Mouse (Mus musculus) thymus, postnatal 14 days (tissue): ENCODE data around the gene Chst2.

Source experiments
- DNase-seq: peaks from one replicate; pipeline ENCODE4 v3.0.0; 2021

Gene Chst2

DNA sequence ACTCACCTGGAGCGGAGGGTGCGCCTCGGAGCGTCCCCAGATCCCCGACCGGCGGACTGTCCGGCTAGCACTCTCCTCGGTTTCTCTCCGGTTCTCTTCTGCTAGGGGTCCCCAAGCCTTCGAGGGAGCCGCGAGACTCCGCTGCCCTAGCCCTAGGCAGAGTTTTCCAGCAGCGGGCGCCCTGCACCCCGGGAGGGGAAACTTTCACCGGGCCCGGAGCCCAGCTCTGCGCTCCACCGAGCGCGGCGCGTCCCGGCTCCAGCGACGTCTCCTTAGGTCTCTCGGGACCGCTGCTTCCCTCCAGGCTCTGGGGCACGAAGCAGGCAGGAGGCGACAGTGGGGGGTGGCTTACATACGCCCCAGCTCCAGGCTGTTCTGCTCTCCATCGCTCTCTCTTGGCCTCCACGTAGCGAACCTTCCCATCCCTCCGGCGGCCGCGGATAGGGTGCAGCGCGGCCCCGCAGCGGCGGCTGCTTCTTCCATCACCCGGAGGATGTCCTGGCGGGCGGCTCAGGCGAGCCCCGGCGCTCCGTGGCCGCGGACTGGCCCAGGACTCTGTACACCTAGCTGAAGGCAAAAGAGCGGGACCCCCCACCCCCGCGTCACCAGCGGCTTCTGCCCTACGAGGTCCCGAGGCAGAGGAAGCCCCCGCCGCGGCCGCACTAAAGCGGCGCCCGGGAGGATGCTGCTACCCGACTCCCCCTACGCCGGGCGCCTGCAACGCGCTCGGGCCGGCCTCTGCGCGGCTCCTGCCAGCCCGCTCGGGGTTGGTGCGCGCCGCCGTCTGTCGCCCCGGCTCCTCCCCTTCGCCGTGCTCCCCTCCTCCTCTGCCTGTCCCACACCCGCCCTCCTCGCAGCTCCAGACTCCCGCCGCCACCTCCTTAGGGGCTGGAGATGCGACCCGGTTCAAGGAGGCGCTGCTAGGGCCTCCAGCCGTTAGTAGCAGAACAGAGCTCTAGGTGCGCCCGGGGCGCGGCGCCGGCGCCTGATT is at the start of gene Chst2:
TSS of gene Chst2 (minus strand) at position 152 of the 991 bp plus-strand sequence.
- DNase-seq: peak; percentile 81

DNA sequence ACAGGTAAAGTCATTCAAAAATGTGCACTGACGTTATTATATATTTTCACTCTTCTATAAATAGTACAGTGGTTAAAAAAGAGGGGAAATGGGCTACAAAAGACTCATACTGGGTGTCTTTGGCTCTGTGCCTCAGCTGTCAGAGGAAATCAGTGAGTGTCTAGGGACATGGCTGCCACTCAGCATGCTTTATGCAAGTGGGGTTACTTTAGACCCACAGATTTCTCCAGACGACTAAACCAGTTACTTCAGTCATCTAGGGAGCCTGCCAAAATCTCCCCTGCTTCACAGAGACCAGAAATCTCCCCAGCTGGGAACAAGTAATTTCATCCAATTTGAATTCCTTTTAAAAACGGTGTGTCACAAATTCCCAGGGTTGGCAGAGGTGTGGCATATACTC is 45.4 kb upstream of the Chst2 start:
- no peak for DNase-seq

DNA sequence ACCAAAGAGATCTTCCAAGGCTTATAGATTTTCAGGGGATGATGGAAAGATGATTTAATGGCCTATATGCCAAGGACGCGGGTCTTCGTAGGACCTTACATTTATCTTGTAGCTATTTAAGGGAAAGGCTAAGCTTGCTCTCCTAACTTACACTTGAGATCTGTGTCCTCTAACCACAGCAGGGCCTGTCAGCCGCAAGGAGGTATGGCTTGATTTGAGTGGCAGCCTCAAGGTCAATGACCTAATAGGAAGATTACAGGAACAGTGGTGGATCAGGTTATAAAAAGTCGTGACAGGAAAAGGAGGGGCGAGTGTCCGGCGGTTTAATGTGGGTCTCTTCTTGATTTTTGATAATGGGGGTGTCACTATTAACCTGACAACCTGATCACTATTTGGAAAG is 44.1 kb upstream of the Chst2 start:
- DNase-seq: no peak

DNA sequence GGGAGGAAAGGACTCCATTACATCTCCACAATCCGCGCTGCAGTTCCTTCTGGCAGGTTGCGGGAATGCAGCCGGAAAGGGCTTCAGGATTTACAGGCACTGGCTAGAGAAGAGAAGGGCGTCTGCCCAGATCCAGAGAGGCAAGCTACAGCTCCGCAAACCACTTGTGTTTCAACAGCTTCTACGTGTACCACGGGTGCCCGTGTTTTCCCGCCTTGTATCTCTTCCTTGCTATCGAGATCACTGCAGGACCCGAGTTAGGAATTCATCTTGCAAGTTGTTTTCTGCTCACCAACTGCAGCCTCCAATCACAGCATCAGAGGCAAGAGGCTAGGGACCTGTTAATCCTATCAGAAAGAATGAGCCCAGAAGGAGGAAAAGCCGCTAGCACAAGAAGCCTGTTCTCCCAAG is 35.8 kb upstream of the Chst2 start:
- DNase-seq: no peak

DNA sequence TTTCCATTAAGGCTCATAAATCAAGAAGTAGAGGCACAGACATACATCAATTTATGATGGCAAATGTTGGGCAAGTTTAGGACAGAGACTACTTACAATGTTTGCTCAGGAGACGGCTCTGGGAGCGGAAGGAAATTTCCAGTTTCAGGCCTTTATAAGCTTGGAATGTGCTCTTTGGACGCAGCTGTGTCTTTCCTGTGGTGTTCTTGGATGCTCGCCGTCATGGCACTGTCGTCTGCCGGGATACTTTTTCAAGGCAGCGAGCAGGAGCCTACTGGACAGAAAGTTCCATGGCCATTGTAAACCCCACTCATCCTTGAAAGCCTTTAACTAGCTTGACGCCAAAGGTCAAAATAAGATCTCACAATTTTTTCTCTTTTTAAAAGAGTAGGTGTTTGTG is 31.4 kb upstream of the Chst2 start:
- DNase-seq: no peak

DNA sequence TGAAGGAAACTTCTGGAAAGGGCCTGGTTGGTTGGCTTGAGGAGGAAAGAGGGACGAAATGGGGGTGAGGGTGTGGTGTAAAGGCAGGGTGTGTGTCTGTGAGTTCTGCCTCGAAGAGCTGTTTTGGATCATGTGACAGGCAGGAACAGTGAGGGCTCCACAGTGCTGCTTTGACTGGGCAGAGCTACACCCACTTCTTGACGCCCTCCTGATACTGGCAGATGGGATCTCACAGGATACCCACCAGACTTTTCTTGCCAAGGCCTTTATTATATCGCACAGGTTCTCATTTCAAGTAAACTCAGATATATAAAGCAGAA is 29.7 kb upstream of the Chst2 start:
- no peak for DNase-seq

DNA sequence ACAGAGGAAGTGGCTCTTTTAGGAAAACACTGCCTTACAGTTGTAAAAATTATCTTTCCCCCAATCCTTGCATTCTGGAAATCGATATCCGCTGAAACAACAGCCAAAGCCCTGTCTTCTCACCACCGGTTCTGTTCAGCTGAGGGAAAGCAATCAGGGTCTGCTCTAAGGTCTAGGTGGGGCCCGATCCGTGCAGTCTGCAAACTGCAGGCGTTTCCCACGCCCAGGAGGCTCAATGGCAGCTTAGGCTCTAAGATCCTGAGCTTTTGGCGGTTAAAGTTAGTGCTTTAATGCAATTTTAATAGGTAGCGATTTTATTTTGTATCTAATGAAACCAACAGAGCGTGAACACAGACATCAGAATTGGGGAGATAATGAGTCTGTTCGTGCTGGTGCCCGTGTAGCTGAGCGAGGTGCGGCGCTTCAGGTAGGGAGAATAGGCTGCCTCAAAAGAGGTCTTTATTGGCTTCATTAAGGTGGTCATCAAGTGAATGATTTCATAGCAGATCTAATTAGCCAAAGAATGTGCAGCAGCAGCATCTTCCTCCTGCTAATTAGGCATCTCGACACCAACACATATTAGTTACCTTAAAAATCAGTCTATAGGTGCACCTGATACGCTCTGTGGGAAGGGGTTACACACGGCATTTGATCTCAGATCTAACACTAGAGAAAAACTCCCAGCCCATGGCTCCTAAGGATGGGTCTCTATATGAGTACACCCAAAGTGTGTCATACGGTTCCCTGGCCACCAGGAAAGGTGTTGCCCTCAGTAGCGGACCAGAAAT is 29.2 kb upstream of the Chst2 start:
- DNase-seq: no peak

DNA sequence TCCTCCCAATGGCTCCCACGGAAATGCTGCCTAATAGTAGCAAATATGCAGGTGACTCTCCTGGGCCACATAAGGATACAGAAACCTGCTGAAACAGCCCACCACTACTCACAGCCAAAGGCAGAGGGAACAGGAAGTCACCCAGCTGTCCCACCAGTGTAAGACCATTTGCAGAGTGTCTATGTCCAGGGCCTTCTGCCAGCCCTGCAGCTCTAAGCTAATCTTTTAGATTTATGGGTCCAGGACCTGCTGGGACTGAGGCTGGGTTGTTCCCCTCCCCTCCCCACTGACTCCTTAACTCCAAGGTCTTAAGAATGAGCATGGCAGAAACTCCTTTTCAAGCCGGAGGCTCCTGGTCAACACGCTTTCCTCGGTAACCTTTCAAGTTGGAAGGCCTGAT is 21.8 kb upstream of the Chst2 start:
- no peak for DNase-seq

DNA sequence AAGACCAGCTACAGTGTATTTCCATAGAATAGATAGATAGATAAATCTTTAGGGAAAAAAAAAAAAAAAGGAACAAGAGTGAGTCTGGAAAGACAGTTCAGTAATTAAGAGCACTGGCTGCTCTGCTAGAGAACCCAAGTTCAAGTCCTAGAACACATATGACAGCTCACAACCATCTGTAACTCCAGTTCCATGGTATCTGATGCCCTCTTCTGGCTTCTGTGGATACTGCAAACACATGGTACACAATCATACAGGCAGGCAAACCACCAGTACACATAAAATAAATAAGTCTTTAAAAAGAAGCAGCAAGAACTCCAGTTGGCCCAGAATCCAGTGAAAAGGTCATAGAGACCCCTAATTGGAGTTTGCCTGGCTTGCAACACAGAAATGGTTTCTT is 7.4 kb upstream of the Chst2 start:
- no peak for DNase-seq

DNA sequence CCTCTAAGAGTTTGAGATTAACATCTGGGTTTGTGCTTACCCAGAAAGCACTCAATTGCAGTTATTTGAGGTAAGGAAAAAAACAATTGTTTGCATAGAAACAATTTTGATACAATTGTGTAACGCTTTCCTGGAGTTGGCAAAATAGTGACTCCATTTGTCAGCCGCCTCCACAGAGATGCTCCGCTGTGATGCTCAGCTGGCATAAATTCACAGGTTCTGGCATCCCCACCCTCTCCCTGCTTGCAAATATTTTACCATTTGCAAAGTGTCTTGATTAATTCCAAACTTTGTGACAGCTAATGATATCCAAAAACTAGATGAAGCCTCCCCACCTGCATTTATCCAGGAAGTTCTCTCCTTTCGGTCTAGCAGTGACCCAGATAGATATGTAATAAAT is 5.5 kb upstream of the Chst2 start:
- no peak for DNase-seq

DNA sequence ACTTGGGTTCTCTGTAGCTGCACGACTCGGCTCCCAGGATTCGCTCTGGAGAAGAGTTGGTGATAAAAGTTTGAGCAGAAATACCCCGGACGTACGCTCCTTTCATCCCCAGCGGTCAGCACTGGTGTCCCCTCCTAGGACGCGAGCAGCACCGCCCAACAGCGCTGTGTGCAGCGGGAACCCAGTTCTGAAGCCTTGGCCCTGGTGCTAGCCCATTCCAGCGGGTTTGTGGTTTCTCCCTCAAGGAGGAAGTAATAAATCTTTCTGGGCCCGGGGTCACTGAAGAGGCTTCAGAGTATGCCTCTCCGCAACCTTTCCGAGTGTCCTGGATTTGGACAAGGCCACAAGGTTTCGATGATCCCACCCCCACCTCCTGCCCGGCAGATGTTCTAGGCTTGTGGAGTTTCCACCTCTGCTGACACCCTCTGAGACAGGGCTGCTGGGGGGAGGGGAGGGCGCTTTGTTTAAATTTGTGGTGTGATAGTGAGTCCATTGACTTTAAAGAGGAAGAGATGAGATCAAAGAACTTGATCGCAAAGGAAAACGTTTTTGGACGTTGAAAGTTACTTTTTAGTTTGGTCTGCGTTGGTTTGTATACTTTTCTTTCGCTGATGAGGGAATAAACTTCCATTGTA is 1.2 kb upstream of the Chst2 start:
- DNase-seq: peak; percentile 25

DNA sequence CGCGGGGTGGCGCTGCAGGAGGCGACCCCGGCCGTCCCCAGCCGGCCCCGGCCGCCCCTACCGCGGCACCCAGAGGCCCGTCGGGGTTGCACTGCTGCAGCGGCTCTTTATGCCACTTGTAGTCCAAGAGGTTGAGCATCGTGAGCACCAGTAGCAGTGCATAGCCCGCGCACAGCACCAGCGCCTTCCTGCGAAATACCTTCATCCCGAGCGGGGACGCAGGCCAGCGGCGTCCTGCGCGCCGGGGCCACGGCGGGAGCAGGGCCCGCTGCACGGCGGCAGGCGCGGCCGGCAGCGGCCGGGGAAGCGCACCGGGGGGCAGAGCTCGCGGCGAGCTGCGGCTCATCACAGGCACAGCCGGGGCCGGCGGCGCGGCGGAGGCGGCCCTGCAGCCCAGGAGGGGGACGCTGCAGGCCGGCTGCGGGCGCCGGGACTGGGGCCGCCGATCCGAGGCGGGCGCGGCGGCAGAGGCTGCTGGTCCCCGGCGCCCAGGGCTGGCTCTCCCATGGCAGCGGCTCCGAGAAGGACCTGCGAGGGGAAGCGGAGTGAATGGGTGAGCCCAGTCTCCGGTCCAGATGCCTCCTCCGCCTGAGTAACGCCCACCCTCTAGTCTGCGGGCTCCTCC is 464 bp downstream of the Chst2 start:
- no peak for DNase-seq

DNA sequence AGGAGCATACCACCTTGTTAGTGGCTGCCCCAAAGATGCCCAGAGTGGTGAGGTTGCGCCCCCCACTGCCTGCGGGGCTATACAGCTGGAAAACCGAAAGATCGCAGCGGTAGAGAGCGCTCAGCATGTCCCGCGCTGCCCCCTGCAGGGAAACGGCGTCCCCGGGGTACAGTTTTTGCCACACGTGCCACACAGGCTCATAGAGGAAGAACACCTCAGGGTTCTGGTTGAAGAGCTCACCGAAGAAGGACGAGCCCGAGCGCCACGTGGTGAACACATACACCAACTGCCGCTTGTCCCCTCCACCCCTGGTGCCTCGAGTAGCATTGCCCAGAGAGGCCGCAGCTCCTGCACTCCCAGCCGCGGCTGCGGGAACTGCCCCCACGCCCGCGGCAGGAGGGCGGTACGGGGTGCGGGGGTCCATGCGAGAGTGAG is 994 bp downstream of the Chst2 start:
- DNase-seq: peak; percentile 91

DNA sequence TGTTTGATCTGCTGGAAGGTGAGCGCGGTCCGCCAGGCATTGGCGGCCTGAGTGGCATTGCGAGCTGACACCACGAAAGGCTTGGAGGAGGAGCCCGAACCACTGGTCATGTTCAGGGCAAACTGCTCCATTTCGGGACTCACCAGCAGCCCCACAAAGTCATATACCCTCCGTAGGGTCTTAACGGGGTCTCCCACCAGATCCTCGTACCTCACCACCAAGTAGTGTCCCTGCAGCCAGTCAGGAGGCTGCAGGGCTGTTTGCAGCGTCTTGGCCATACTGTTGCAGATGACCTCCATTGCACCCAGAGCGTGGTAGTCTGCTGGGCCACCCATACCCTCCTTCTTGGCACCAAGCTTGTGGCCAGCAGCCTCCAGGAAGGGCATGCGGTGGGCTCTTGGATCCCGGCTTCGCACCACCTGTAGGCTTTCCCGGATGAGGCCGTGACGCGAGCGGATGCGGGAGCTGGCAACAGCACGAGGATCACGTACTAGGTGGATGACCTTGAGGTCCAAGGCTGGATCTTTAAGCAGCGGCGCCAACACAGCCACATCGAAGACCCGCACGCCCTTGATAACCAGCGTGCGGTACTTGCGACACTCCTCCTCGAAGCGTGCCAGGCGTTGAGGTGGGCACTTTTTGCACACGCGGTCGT is 1.6 kb downstream of the Chst2 start:
- DNase-seq: peak; percentile 4

DNA sequence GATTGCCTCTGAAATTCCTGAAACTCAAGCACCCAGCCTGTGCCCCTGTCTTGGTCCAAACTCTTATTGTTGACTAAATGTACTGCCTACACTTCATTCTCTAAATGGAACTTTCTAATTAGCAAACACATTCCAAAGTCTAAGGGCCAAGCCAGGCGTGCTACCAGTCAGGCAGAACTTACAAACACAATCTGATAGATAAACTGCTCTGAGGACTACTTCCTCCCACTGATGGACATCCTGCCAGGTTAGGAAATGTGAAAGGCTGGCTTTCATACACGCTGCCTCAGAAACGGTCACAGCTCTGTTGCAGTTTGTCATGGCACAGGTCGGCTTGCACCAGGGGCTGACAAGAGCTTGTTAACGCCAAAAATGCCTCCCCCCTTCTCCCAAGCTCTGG is 4.8 kb downstream of the Chst2 start:
- no peak for DNase-seq

DNA sequence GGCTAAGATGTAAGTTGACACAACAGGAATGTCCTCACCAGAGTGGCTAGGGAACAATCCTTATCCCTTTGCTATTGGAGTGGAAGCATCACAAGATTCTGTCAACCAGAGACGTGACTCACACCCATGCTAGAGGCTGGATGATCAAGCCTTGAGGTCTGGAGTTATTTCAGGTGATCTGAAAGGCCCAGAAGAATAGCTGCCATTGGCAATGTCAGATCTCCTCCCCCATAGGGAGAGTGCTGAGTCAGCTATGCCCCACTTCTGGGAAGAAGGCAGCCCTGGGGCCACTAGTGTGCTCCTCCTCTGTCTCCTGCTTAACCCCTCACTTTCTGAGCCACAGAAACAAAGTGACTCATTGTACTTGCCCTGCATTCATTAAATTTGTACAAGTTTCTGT is 14.5 kb downstream of the Chst2 start:
- DNase-seq: no peak

DNA sequence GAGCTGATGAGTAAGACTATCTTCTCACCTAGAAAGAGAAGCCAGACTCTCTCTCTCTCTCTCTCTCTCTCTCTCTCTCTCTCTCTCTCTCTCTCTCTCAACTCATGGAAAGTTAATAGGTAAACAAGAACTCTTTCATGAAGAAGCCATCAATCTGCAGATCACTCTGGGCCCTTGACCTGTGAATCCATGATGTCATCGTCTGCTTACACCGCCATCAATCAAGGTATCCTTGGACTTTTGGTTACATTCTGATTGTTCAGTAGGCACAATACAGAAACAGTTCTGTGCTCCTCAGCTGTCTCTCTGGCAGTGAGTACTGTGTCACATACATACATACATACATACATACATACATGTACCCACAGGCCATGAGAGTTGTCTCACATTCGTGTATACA is 16.6 kb downstream of the Chst2 start:
- DNase-seq: no peak

DNA sequence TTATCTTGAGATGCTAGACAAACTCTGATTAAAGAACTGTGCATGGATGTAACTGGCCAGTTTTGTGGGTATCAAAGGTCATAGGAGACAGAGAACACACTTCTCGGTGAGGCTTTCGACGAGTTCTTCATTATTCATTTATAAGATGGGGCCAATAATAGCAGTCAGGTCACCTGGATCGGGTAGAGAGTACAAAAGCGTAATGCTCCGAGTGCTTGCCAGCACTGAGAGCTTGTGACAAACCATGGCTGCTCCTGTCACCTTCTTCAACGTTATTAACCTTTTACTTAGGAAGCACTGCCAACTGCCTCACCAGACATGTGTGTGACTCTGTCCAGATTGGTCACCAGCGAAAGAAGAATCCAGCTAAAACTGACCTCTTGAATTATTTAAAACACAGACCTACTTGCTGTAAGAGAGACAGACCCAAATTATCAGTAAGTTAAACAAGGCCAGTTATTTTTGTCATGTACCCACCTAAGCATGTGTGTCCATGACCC is 18.6 kb downstream of the Chst2 start:
- DNase-seq: no peak

DNA sequence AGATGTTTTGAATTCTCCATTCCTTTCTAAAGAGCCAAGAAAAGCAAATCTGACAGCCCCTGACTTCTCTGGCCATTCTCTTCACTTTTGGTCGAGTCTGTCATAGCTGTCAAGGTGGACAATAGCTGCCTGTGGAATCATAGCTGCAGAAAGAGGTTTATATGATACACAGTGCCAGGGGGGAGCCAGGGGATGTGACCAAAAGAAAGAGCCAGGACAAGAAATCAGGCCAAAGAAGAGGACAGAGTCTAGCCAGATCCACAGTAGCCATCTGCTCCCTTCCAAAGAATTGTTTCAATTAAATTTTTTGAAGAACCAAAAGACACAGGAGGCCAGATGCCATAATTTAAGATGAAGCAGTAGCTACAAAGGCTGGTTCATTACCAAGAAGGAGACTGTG is 30.6 kb downstream of the Chst2 start:
- DNase-seq: no peak

DNA sequence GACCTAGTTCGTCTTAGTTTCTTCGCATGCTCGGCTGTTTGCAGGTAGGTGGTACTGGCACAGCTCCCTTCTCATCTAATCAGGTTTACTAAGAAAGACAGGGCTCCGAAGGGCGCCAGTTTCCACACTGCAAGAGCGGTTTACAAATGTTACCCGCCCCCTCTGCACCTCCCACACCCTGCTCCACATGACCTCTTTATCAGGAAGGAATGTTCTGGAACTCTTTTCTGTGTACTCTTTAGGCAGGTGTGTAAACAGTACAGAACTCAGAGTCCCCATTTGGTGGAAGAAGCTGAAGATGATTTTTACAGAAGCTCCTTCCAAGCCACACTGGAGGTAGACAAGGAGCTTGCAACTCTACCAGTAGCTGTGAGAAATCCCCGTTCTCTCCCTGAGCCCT is 31.2 kb downstream of the Chst2 start:
- DNase-seq: no peak

DNA sequence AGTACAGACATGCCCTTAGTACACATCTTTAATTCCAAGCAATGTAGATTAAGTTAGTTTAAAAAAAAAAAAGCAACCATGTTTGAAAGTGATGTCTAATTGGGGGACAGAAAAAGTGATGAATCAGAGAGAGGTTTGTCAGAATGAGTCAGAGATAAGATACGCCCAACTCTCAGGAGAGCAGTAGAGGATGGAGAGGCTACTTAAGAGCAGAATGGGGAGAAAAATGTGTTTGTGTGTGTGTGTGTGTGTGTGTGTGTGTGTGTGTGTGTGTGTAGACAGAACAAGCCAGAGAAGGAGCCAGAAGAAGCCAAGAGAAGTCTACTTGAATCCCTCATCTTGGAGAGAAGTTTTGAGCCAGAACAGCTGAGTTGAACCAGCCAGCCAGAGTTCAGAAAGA is 32.8 kb downstream of the Chst2 start:
- no peak for DNase-seq

DNA sequence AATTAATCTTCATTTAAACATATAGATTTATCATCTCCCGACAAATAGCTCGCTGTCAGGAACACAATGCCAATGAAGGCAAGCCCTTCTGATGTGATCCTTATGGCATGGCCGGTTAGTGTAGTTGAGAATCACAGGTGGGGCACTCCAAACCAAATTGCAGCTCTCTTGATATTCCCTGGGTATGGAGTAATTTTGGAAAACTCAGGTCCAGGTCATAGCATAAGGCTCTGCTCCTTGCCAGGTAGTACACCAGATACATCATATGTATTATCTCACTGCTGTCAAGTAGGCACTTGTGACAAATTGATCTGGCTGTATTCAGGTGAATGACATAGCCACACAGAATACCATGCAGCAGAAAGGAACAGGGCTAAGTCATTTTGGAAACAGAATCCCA is 40.6 kb downstream of the Chst2 start:
- DNase-seq: no peak
